Mouse (Mus musculus): ENCODE measurements around the gene Arpc2.

DNA sequence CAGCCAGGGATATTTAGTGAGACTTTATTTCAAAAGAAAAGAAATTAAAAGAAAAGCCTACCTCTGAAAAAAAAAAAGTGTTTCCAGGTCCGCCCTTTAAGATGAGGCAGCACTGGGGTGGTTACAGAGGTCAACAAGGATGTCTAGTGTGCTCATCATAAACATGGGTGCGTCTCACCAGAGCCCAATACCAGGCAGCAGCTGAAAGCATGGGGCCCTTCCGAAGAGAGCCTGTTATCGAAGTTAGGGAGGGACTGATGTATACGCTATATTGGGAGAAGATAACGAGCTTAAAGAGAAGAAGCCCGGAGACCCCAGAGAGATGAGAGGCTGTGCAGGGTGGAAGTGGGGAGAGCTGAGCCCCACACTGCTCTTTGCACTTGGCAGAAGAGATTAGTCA lies 3.3 kb downstream of the Arpc2 start:
- TF ChIP-seq POLR2A (IDR thresholded peaks at IDR 0.05; ENCODE audit: insufficient read depth, low read length) = no peak
- TF ChIP-seq CTCF (IDR thresholded peaks at IDR 0.05; ENCODE audit: low read depth, low read length) = no peak

Measured in ES-Bruce4 (cell line).